8 mouse cellular contexts compared by ENCODE assay signal in the genomic region with DNA sequence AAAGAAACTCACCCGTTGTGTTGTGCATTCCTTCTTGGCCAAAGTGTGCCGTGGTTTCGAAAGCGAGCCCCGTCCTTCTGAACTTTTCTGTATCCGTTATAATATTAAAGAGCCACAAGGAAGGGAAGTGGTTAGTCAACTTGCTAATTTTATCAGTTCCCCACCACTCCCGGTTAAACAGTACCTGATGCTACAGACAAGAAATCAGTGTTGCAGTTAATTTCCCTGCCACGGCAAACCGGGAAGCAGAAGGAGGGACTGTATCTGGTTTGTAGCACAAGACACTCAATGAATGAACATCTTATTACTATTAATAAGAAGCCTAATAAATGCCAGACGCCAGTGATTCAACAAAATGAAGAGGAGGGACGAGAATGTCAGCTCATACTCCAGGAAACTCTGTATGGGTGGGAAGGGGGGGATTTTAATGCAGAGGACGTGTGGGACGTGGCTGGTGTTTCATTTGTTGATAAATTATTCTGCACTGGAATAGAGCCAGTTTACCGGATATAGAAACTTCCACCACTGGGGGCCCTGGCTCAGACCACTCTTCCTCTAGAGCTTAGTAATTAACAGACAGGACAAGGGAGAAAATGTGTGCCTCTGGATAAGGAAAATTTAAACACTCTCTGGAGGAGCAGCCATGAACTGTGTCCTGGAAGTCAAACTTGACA.
DNase-seq lines count a peak whose midpoint lies in the region; ATAC-seq and TF ChIP-seq lines count a peak whose summit lies in the region.

No protein-coding gene starts in this region.

- H3K36me3 ChIP-seq in heart, embryonic 10.5 days: no peaks in the 10 kb centered on the region
- H3K36me3 ChIP-seq in intestine, embryonic 14.5 days (ENCODE audit: control insufficient read depth, insufficient read depth, low read length): no peaks in the 10 kb centered on the region
- no peaks in the 10 kb centered on the region for H3K36me3 ChIP-seq in macrophage (ENCODE audit: inconsistent target)

- H3K4me3 ChIP-seq in heart, embryonic 10.5 days: no peak overlapping the region
- peak overlapping the region; percentile 13; the same call in 1 of the 2 replicates for H3K4me3 ChIP-seq in cortical plate, adult 2 months (ENCODE audit: insufficient read depth, low read length)
- H3K4me3 ChIP-seq in intestine, embryonic 14.5 days (ENCODE audit: low read depth, low read length): peak overlapping the region; percentile 11; the same call in 1 of the 2 replicates
- peak overlapping the region; percentile 57 for H3K4me3 ChIP-seq in macrophage (ENCODE audit: inconsistent target)

- 65% methylated on average over 14 of the region's 14 CpGs for WGBS in heart, embryonic 10.5 days
- 44% methylated on average over 14 of the region's 14 CpGs for WGBS in intestine, embryonic 14.5 days
- 7% methylated on average over 14 of the region's 14 CpGs for WGBS in macrophage (ENCODE audit: missing documents)

- no peak overlapping the region for H3K9ac ChIP-seq in intestine, embryonic 14.5 days (ENCODE audit: low read length)

- no peak for TF ChIP-seq CTCF in cortical plate, adult 2 months (IDR thresholded peaks at IDR 0.05; ENCODE audit: extremely low read depth, insufficient read depth, low read length)

- DNase-seq in heart, adult 18-20 months: peak; percentile 31 to 44
- no peak for DNase-seq in heart, embryonic 10.5 days (ENCODE audit: low spot score)
- DNase-seq in intestine, embryonic 14.5 days (ENCODE audit: low spot score): no peak
- no peak for DNase-seq in layer of hippocampus, adult 18-20 months (ENCODE audit: low spot score in 2 of 2)
- no peak for DNase-seq in urinary bladder, postnatal 25 days (ENCODE audit: low spot score)
- DNase-seq in cerebellum, adult 9-11 months: no peak

- no peaks in the 10 kb centered on the region for H3K9me3 ChIP-seq in heart, embryonic 10.5 days
- no peaks in the 10 kb centered on the region for H3K9me3 ChIP-seq in intestine, embryonic 14.5 days (ENCODE audit: control insufficient read depth, low read length)

- H3K4me2 ChIP-seq in intestine, embryonic 14.5 days (ENCODE audit: low read length): peak overlapping the region; percentile 25

- H3K27ac ChIP-seq in heart, embryonic 10.5 days: no peak overlapping the region
- no peak overlapping the region for H3K27ac ChIP-seq in cortical plate, adult 2 months (ENCODE audit: insufficient read depth, low read length)
- 0 out of 2 replicates have a peak overlapping the region, but pooled peaks have one; percentile 16 for H3K27ac ChIP-seq in intestine, embryonic 14.5 days (ENCODE audit: low read depth)
- H3K27ac ChIP-seq in macrophage: peak overlapping the region; percentile 87

- ATAC-seq in intestine, embryonic 14.5 days (replicated peaks; ENCODE audit: low FRiP score, low TSS enrichment, low read depth): no peak

- no peaks in the 10 kb centered on the region for H3K27me3 ChIP-seq in heart, embryonic 10.5 days (ENCODE audit: insufficient read depth, poor library complexity, severe bottlenecking)
- H3K27me3 ChIP-seq in intestine, embryonic 14.5 days (replicated peaks; ENCODE audit: control insufficient read depth, insufficient read depth, low read length): no peaks in the 10 kb centered on the region

- H3K4me1 ChIP-seq in heart, embryonic 10.5 days: no peaks in the 10 kb centered on the region
- no peaks in the 10 kb centered on the region for H3K4me1 ChIP-seq in cortical plate, adult 2 months (ENCODE audit: control insufficient read depth, insufficient read depth, low read length)
- H3K4me1 ChIP-seq in intestine, embryonic 14.5 days (replicated peaks; ENCODE audit: control insufficient read depth, insufficient read depth, low read length): peaks cover 6% of the 10 kb centered on the region; the same call in 1 of the 2 replicates

- no peak for TF ChIP-seq POLR2A in cortical plate, adult 2 months (IDR thresholded peaks at IDR 0.05; ENCODE audit: extremely low read depth, insufficient read depth, low read length)

- H3K79me2 ChIP-seq in macrophage (ENCODE audit: inconsistent target): peaks cover 43% of the 10 kb centered on the region

Comparison
In these comparisons a context has a peak if more than half of its experiments do, and no peak if none do; other contexts are left out.
1. DNase-seq: peak in heart, adult 18-20 months (2 of 2); none in heart, embryonic 10.5 days (single experiment), intestine, embryonic 14.5 days (single experiment), layer of hippocampus, adult 18-20 months (0 of 2), urinary bladder, postnatal 25 days (single experiment) and cerebellum, adult 9-11 months (single experiment).
2. H3K27ac ChIP-seq: peak in intestine, embryonic 14.5 days (single experiment) and macrophage (single experiment); none in heart, embryonic 10.5 days (single experiment) and cortical plate, adult 2 months (single experiment).